Mouse (Mus musculus): ENCODE measurements around the gene Elmo3. TPM values are rescaled to one million over a fixed set of nuclear protein-coding genes. Genes with fewer than 3 reads are reported as not detected.

Gene Elmo3
- polyA plus RNA-seq, 1 experiment, result 3.5 TPM

DNA sequence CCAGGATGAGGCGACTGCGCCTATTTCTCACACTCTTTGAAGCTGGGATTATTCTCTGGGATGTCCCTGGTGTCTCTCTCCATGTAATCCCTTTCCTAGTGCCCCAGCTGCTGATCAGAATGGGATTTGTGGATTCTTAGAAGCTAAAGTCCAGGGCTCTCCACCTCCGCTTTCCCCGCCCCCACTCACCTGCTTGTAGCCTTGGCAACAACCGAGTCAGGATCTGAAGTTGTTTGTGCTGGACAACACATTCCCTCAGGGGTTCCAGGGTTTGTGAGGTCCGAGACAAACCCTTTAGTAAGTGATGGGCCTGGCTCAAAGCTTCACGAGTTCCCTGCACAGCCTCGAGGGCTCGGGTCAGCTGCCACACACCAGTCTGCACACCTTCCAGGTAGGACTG lies 10.6 kb upstream of the Elmo3 start:
- no peaks in the 10 kb centered on the region; the same call in 1 of the 2 replicates for H3K27me3 ChIP-seq (ENCODE audit: control insufficient read depth, insufficient read depth, low read length)
- no peaks in the 10 kb centered on the region; the same call in 1 of the 2 replicates for H3K36me3 ChIP-seq (ENCODE audit: control insufficient read depth, insufficient read depth, low read length)
- peaks cover 20% of the 10 kb centered on the region for H3K4me1 ChIP-seq (ENCODE audit: control insufficient read depth, insufficient read depth, low read length)
- H3K27ac ChIP-seq (ENCODE audit: control insufficient read depth, insufficient read depth, low read depth, low read length), result peak overlapping the region; percentile 78
- peak overlapping the region; percentile 55 for H3K4me3 ChIP-seq (ENCODE audit: control insufficient read depth, low read depth, low read length)
- TF ChIP-seq CTCF (IDR thresholded peaks at IDR 0.05; ENCODE audit: control insufficient read depth, insufficient read depth, insufficient replicate concordance, low read depth, low read length) (no peak), POLR2A (IDR thresholded peaks at IDR 0.05; ENCODE audit: control insufficient read depth, low read depth, low read length) (no peak)

GRCm38 (mm10) chr8:105295256-105295655 lies 10.1 kb upstream of the Elmo3 start:
- Histone ChIP-seq H3K27ac (ENCODE audit: control insufficient read depth, insufficient read depth, low read depth, low read length) (peak overlapping the region; percentile 78), H3K4me3 (ENCODE audit: control insufficient read depth, low read depth, low read length) (peak overlapping the region; percentile 55), H3K4me1 (ENCODE audit: control insufficient read depth, insufficient read depth, low read length) (peaks cover 16% of the 10 kb centered on the region), H3K36me3 (ENCODE audit: control insufficient read depth, insufficient read depth, low read length) (no peaks in the 10 kb centered on the region; the same call in 1 of the 2 replicates), H3K27me3 (ENCODE audit: control insufficient read depth, insufficient read depth, low read length) (no peaks in the 10 kb centered on the region)
- no peak for TF ChIP-seq CTCF (IDR thresholded peaks at IDR 0.05; ENCODE audit: control insufficient read depth, insufficient read depth, insufficient replicate concordance, low read depth, low read length)

GRCm38 (mm10) chr8:105295895-105296573 lies 9.4 kb upstream of the Elmo3 start, which contains the start of gene Exoc3l:
TSS of gene Exoc3l (minus strand) at chr8:105296101.
- TF ChIP-seq CTCF (IDR thresholded peaks at IDR 0.05; ENCODE audit: control insufficient read depth, insufficient read depth, insufficient replicate concordance, low read depth, low read length) (no peak), POLR2A (IDR thresholded peaks at IDR 0.05; ENCODE audit: control insufficient read depth, low read depth, low read length) (peak; percentile 58; the same call in 1 of the 2 replicates)
- peaks cover 10% of the 10 kb centered on the region for H3K4me1 ChIP-seq (ENCODE audit: control insufficient read depth, insufficient read depth, low read length)
- H3K4me3 ChIP-seq (ENCODE audit: control insufficient read depth, low read depth, low read length), result peak within 1 kb of the TSS; percentile 55
- H3K27ac ChIP-seq (ENCODE audit: control insufficient read depth, insufficient read depth, low read depth, low read length), result peak within 1 kb of the TSS; percentile 78
- H3K27me3 ChIP-seq (ENCODE audit: control insufficient read depth, insufficient read depth, low read length), result no peaks in the 10 kb centered on the region
- no peaks in the 10 kb centered on the region; the same call in 1 of the 2 replicates for H3K36me3 ChIP-seq (ENCODE audit: control insufficient read depth, insufficient read depth, low read length)

GRCm38 (mm10) chr8:105297511-105298192 lies 7.7 kb upstream of the Elmo3 start, which contains the start of gene E2f4:
TSS of gene E2f4 (plus strand) at chr8:105297663.
- Histone ChIP-seq H3K4me1 (ENCODE audit: control insufficient read depth, insufficient read depth, low read length) (peaks cover 10% of the 10 kb centered on the region), H3K4me3 (ENCODE audit: control insufficient read depth, low read depth, low read length) (peak within 1 kb of the TSS; percentile 94), H3K27me3 (ENCODE audit: control insufficient read depth, insufficient read depth, low read length) (no peaks in the 10 kb centered on the region), H3K36me3 (ENCODE audit: control insufficient read depth, insufficient read depth, low read length) (peaks cover 2% of the 10 kb centered on the region; the same call in 1 of the 2 replicates), H3K27ac (ENCODE audit: control insufficient read depth, insufficient read depth, low read depth, low read length) (peak within 1 kb of the TSS; percentile 75)
- TF ChIP-seq POLR2A (IDR thresholded peaks at IDR 0.05; ENCODE audit: control insufficient read depth, low read depth, low read length) (peak; percentile 69; the same call in 1 of the 2 replicates), CTCF (IDR thresholded peaks at IDR 0.05; ENCODE audit: control insufficient read depth, insufficient read depth, insufficient replicate concordance, low read depth, low read length) (no peak)

- H3K36me3 ChIP-seq (ENCODE audit: control insufficient read depth, insufficient read depth, low read length), result peaks cover 2% of the 10 kb centered on the region; the same call in 1 of the 2 replicates
- peak overlapping the region; percentile 94 for H3K4me3 ChIP-seq (ENCODE audit: control insufficient read depth, low read depth, low read length)
- no peak for TF ChIP-seq CTCF (IDR thresholded peaks at IDR 0.05; ENCODE audit: control insufficient read depth, insufficient read depth, insufficient replicate concordance, low read depth, low read length)
- 0 out of 2 replicates have a peak overlapping the region, but pooled peaks have one; percentile 75 for H3K27ac ChIP-seq (ENCODE audit: control insufficient read depth, insufficient read depth, low read depth, low read length)
- no peaks in the 10 kb centered on the region for H3K27me3 ChIP-seq (ENCODE audit: control insufficient read depth, insufficient read depth, low read length)
- H3K4me1 ChIP-seq (ENCODE audit: control insufficient read depth, insufficient read depth, low read length), result peaks cover 10% of the 10 kb centered on the region
Measured at GRCm38 (mm10) chr8:105298351-105299252, 6.8 kb upstream of the Elmo3 start.

GRCm38 (mm10) chr8:105299962-105300361 lies 5.4 kb upstream of the Elmo3 start:
- TF ChIP-seq CTCF (IDR thresholded peaks at IDR 0.05; ENCODE audit: control insufficient read depth, insufficient read depth, insufficient replicate concordance, low read depth, low read length), result no peak
- TF ChIP-seq POLR2A (IDR thresholded peaks at IDR 0.05; ENCODE audit: control insufficient read depth, low read depth, low read length), result no peak
- no peak overlapping the region for H3K27ac ChIP-seq (ENCODE audit: control insufficient read depth, insufficient read depth, low read depth, low read length)
- H3K27me3 ChIP-seq (ENCODE audit: control insufficient read depth, insufficient read depth, low read length), result no peaks in the 10 kb centered on the region
- peaks cover 10% of the 10 kb centered on the region for H3K4me1 ChIP-seq (ENCODE audit: control insufficient read depth, insufficient read depth, low read length)
- peaks cover 2% of the 10 kb centered on the region; the same call in 1 of the 2 replicates for H3K36me3 ChIP-seq (ENCODE audit: control insufficient read depth, insufficient read depth, low read length)
- no peak overlapping the region for H3K4me3 ChIP-seq (ENCODE audit: control insufficient read depth, low read depth, low read length)
